Mouse (Mus musculus): Measurements from ENCODE around the gene Pak6.

DNA sequence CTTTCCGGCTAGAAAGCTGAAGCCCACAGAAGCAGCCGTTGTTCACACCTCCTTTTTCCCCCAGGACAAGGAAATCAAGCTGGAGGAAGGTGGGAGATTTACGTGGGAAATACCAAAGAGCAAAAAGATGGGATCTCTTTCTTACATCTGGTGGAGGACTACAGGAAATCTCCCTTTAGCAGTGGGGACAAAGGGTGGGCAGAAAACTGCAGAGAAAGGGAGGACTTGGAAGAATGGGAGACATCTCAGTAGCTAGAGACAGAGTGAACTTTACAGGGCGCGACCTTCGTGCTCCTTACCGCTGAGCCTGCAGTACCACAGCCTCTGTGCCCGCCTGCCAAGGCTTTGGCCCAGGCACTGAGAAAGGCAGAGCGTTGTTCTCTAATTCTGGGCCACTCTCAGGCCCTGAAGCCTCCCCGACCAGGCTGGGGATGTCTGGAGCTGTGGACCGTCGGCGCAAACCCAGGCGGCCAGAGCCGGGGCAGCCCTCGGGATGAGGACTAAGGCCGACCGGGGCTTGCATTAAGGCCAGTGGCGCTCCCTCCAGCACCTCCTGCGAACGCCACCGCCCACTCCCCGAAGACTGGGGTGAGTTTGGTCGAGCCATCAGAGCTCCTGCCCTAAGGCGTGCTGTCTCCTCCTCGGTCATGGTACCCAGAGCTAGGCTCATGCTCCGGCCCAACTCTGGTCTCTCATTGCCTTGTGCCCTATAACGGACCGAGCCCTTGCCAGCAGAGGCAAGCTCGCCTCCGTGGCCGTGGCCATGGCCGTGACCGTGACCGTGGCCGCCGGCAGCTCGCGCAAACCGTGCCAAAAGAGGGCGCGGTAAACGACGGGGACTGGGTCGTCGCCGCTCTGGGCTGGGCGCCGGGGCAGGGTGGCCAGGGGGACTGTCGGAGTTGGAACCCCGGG is 39.1 kb downstream of the Pak6 start:
- TF ChIP-seq POLR2A (IDR thresholded peaks at IDR 0.05; ENCODE audit: control insufficient read depth, extremely low read depth, insufficient read depth, low read length, poor library complexity) (no peak), CTCF (IDR thresholded peaks at IDR 0.05; ENCODE audit: borderline replicate concordance, control insufficient read depth, extremely low read depth, insufficient read depth, low read length, poor library complexity) (no peak)

Data from thymus, adult 2 months (tissue).